Mouse (Mus musculus) right cerebral cortex, postnatal 4 days (tissue): Measurements from ENCODE around the gene Olfr632.
"Not testable (repeated sequence)": the region's sequence is repeated elsewhere in the genome, so short reads cannot be mapped to it uniquely, and the experiment has no call there.

Experiments
- DNase-seq: peaks from one replicate; pipeline ENCODE4 v3.0.0-alpha.2; 2022

Gene Olfr632

GRCm38 (mm10) chr7:103934264-103934663, at the start of gene Olfr632:
Gene Olfr632 (plus strand): TSS chr7:103934347.
- no peak for DNase-seq

DNA sequence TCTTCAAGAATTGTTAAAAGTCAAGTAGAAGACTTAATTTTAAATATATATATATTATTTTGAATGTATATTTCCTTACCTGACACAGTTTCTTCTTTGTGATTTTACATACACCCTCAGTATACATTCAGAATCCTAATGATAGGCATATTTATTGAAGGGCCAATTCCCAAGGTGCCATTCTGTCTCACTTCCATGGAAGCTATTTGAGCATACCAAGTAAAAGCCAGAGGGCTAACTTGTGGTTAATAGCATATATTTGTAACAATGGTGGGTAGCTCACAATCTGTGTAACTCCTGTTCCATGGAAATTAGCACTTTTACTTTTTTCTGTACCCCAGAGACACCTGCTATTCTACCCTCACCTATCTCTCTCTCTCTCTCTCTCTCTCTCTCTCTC, 48.0 kb upstream of the Olfr632 start, which contains the start of gene Olfr66:
Olfr66 (minus strand) TSS at position 101 of the 400 bp plus-strand sequence.
- no peak for DNase-seq

DNA sequence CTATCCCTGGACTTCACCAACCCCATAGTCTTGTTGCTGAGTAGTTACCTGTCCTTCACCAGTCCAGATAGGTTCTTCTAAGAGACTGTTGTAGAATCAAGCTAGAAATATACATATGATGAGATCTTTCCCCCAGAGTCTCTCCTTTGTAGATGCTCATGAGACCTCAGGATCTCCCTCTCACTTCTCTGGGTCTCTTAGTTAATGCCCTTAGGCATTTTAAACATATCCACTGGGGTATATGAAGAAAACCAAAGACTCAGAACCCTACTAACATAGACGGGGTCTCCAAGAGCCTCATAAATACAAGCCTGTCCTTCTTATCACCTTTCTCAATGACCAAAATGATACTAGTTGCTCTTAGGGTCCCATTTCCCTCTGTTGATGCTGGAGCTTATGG, 39.8 kb upstream of the Olfr632 start, which contains the start of gene Olfr64:
Olfr64 (minus strand) TSS at position 101 of the 400 bp plus-strand sequence.
- no peak for DNase-seq

- no peak for DNase-seq
Measured at GRCm38 (mm10) chr7:103903187-103903586, 31.0 kb upstream of the Olfr632 start, which contains the start of gene Olfr65. Gene Olfr65 (plus strand): TSS chr7:103903487.

- DNase-seq = no peak
Measured at GRCm38 (mm10) chr7:103910047-103910446, 24.1 kb upstream of the Olfr632 start.

DNA sequence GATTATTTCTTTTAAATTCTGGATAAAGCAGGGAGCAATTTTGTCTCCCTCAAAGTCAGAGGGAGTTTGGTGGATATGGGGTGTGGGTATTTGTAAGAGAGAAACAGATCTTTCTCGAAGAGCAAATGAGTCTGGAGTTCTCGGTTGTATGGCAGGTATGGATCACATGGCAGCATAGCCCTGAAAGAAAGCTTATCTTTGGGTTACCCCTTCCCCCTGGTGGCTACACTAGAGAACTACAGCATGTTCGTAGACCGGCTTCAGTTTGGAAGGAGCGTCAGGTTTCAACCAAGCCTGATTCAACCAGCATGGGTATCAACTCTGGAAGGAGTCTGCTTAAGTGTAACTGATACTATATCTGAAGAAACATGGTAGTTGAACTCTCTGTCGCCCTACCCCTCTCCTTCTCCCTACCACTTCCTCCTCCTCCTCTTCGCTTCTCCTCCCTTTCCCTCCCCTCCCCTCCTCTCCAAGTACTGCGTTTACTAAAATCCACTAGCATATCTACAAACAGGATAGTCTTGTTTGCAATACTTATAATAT, 21.1 kb upstream of the Olfr632 start:
- no peak for DNase-seq

DNA sequence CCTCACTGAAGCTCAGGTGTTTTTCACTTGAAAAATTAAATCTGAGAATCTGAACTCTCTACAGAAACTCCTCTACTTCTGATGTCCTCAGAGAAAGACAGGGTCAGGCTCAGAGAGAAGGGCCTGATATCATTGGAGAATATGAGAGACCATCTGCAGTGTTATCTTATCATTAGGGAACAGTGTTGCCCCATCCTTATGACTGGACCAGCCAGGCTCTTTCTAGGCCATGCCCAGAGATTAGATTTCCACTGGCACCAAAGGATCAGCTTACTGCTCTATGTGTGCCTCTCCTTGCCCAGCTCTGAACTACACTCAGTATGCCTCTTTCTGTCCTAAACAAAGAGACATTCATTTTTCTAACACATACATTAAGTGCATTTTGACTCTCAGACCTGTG, 18.8 kb upstream of the Olfr632 start:
- no peak for DNase-seq

GRCm38 (mm10) chr7:103928525-103928924, 5.6 kb upstream of the Olfr632 start, which contains the start of gene Olfr631:
Gene Olfr631 (plus strand): TSS chr7:103928825.
- no peak for DNase-seq

GRCm38 (mm10) chr7:103942730-103943129, 8.6 kb downstream of the Olfr632 start:
- peak; percentile 13 for DNase-seq

DNA sequence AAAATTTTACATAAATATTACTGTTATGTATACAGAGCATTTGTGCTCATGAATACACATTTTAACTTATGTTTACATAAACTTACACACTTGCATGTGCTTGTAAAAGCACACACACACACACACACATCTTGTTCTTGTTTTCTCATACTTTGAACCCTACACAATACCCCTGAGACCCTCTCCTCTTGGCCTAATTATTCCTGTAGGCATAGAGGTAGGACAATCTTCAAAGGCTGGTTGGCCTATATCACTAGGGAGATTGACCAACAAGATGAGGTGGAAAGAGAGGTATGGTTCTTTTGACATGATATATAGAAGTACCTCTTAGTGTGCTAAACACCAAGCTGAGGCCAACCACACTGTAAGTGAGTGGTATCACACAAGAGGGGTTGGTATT, 10.0 kb downstream of the Olfr632 start, which contains the start of gene Olfr633:
Olfr633 (plus strand) TSS at position 301 of the 400 bp plus-strand sequence.
- no peak for DNase-seq

- not testable (repeated sequence) for DNase-seq
Measured at GRCm38 (mm10) chr7:103966873-103967272, 32.7 kb downstream of the Olfr632 start.

DNA sequence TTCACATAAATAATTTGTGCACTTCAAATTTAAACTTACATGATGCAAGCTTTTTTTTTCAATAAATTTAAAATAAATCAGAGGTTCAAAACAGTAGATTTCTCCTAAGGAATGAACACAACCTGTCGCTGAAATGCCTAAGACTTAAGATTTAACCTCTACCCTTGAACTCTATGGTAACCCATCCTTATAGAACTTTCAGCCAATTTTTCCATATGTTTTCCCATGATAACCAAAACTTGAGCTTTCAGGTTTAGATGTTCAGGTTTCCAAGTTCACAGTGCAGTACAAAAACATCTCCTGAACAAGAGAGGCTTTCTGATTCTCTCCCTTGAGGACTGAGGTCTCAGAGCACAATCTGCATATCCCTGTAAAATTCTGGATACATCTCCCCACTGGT, 36.7 kb downstream of the Olfr632 start, which contains the start of gene Olfr635:
Olfr635 (plus strand) TSS at position 301 of the 400 bp plus-strand sequence.
- DNase-seq = no peak

DNA sequence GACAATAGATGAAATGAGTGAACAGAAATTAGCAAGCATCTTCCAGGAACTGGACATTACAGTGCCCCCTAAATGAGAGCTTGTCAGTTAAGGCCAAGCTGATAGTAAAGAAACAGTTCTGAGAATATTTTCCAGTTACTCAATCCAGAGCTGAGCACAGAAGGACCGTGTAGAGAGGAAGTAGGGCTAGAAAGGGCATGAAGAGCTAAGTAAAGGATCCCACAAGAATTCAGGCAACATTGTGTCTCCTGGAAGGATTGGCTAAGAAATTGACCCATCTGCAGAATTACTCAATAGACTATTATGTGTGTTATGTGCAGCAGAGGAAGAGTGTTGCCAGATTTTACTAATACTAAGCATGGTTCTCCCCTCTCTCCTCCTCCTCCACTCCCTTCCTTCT, 37.6 kb downstream of the Olfr632 start:
- DNase-seq = no peak
